Mouse (Mus musculus): ENCODE results near the gene 1810049J17Rik. TPM values are rescaled to one million over a fixed set of nuclear protein-coding genes. Genes with fewer than 3 reads are reported as not detected.

Gene 1810049J17Rik
- polyA plus RNA-seq, 1 experiment = not detected

- Histone ChIP-seq H3K4me1 (ENCODE audit: control insufficient read depth, insufficient read depth, low read length) (no peaks in the 10 kb centered on the region), H3K36me3 (ENCODE audit: control insufficient read depth, insufficient read depth, low read length) (no peaks in the 10 kb centered on the region), H3K27me3 (replicated peaks; ENCODE audit: control insufficient read depth, insufficient read depth, low read length) (no peaks in the 10 kb centered on the region), H3K27ac (ENCODE audit: insufficient read depth, low read depth, low read length) (no peak overlapping the region), H3K4me3 (ENCODE audit: insufficient read depth, low read depth, low read length) (no peak overlapping the region)
- 77% methylated on average over 5 of the region's 5 CpGs for WGBS
- DNase-seq = no peak
- TF ChIP-seq CTCF (conservative IDR thresholded peaks at IDR 0.05; ENCODE audit: insufficient read depth, insufficient read length, low read depth, low read length) (no peak), POLR2A (IDR thresholded peaks at IDR 0.05; ENCODE audit: low read depth, low read length) (no peak)
Observed at GRCm38 (mm10) chr15:12285535-12285809, 36.2 kb downstream of the 1810049J17Rik start.

- WGBS = 71% methylated on average over 6 of the region's 6 CpGs
- Histone ChIP-seq H3K36me3 (ENCODE audit: control insufficient read depth, insufficient read depth, low read length) (no peaks in the 10 kb centered on the region), H3K4me3 (ENCODE audit: insufficient read depth, low read depth, low read length) (no peak overlapping the region), H3K4me1 (ENCODE audit: control insufficient read depth, insufficient read depth, low read length) (no peaks in the 10 kb centered on the region), H3K27ac (ENCODE audit: insufficient read depth, low read depth, low read length) (no peak overlapping the region), H3K27me3 (replicated peaks; ENCODE audit: control insufficient read depth, insufficient read depth, low read length) (no peaks in the 10 kb centered on the region)
- TF ChIP-seq CTCF (conservative IDR thresholded peaks at IDR 0.05; ENCODE audit: insufficient read depth, insufficient read length, low read depth, low read length) = no peak
- TF ChIP-seq POLR2A (IDR thresholded peaks at IDR 0.05; ENCODE audit: low read depth, low read length) = no peak
- DNase-seq = no peak
Observed at GRCm38 (mm10) chr15:12284794-12285534, 36.7 kb downstream of the 1810049J17Rik start.

GRCm38 (mm10) chr15:12279816-12280215 is 41.9 kb downstream of the 1810049J17Rik start:
- DNase-seq = no peak
- TF ChIP-seq CTCF (conservative IDR thresholded peaks at IDR 0.05; ENCODE audit: insufficient read depth, insufficient read length, low read depth, low read length) (no peak), POLR2A (IDR thresholded peaks at IDR 0.05; ENCODE audit: low read depth, low read length) (no peak)
- Histone ChIP-seq H3K4me1 (ENCODE audit: control insufficient read depth, insufficient read depth, low read length) (no peaks in the 10 kb centered on the region), H3K27ac (ENCODE audit: insufficient read depth, low read depth, low read length) (no peak overlapping the region), H3K36me3 (ENCODE audit: control insufficient read depth, insufficient read depth, low read length) (no peaks in the 10 kb centered on the region), H3K4me3 (ENCODE audit: insufficient read depth, low read depth, low read length) (no peak overlapping the region), H3K27me3 (replicated peaks; ENCODE audit: control insufficient read depth, insufficient read depth, low read length) (no peaks in the 10 kb centered on the region)
- WGBS = 91% methylated on average over 1 of the region's 1 CpGs

- H3K36me3 ChIP-seq (ENCODE audit: control insufficient read depth, insufficient read depth, low read length) = no peaks in the 10 kb centered on the region
- H3K4me1 ChIP-seq (ENCODE audit: control insufficient read depth, insufficient read depth, low read length) = no peaks in the 10 kb centered on the region
- no peaks in the 10 kb centered on the region for H3K27me3 ChIP-seq (replicated peaks; ENCODE audit: control insufficient read depth, insufficient read depth, low read length)
- no peak for DNase-seq
- H3K27ac ChIP-seq (ENCODE audit: insufficient read depth, low read depth, low read length) = no peak overlapping the region
- no peak for TF ChIP-seq CTCF (conservative IDR thresholded peaks at IDR 0.05; ENCODE audit: insufficient read depth, insufficient read length, low read depth, low read length)
- TF ChIP-seq POLR2A (IDR thresholded peaks at IDR 0.05; ENCODE audit: low read depth, low read length) = no peak
- 70% methylated on average over 4 of the region's 4 CpGs for WGBS
- no peak overlapping the region for H3K4me3 ChIP-seq (ENCODE audit: insufficient read depth, low read depth, low read length)
Observed at GRCm38 (mm10) chr15:12275091-12275623, 46.5 kb downstream of the 1810049J17Rik start.

GRCm38 (mm10) chr15:12274053-12274769 is 47.5 kb downstream of the 1810049J17Rik start:
- Histone ChIP-seq H3K4me3 (ENCODE audit: insufficient read depth, low read depth, low read length) (no peak overlapping the region), H3K36me3 (ENCODE audit: control insufficient read depth, insufficient read depth, low read length) (no peaks in the 10 kb centered on the region), H3K4me1 (ENCODE audit: control insufficient read depth, insufficient read depth, low read length) (no peaks in the 10 kb centered on the region), H3K27ac (ENCODE audit: insufficient read depth, low read depth, low read length) (no peak overlapping the region), H3K27me3 (replicated peaks; ENCODE audit: control insufficient read depth, insufficient read depth, low read length) (no peaks in the 10 kb centered on the region)
- TF ChIP-seq CTCF (conservative IDR thresholded peaks at IDR 0.05; ENCODE audit: insufficient read depth, insufficient read length, low read depth, low read length) (no peak), POLR2A (IDR thresholded peaks at IDR 0.05; ENCODE audit: low read depth, low read length) (no peak)
- no peak for DNase-seq
- WGBS = 57% methylated on average over 4 of the region's 4 CpGs

GRCm38 (mm10) chr15:12273325-12274052 is 48.2 kb downstream of the 1810049J17Rik start:
- WGBS = 71% methylated on average over 12 of the region's 12 CpGs
- Histone ChIP-seq H3K27me3 (replicated peaks; ENCODE audit: control insufficient read depth, insufficient read depth, low read length) (no peaks in the 10 kb centered on the region), H3K4me1 (ENCODE audit: control insufficient read depth, insufficient read depth, low read length) (no peaks in the 10 kb centered on the region), H3K4me3 (ENCODE audit: insufficient read depth, low read depth, low read length) (no peak overlapping the region), H3K27ac (ENCODE audit: insufficient read depth, low read depth, low read length) (no peak overlapping the region), H3K36me3 (ENCODE audit: control insufficient read depth, insufficient read depth, low read length) (no peaks in the 10 kb centered on the region)
- TF ChIP-seq POLR2A (IDR thresholded peaks at IDR 0.05; ENCODE audit: low read depth, low read length) (no peak), CTCF (conservative IDR thresholded peaks at IDR 0.05; ENCODE audit: insufficient read depth, insufficient read length, low read depth, low read length) (no peak)
- peak; percentile 36 for DNase-seq

Other genes with a start within 250 kb of the 1810049J17Rik start
- gene Zfr, start 204.1 kb downstream of the 1810049J17Rik start, polyA plus RNA-seq (2012; rRNA removed) = 79.8 and 80.8 TPM in 2 replicates
- gene Mtmr12, start 116.9 kb downstream of the 1810049J17Rik start, polyA plus RNA-seq (2012; rRNA removed) = 27.3 and 28.1 TPM in 2 replicates
- gene Golph3, start 449 bp downstream of the 1810049J17Rik start, polyA plus RNA-seq (2012; rRNA removed) = 70.9 and 73.6 TPM in 2 replicates